Mouse (Mus musculus): ENCODE measurements around the gene Olfr488. TPM values are rescaled to one million over a fixed set of nuclear protein-coding genes. Genes with fewer than 3 reads are reported as not detected.
"Not testable (repeated sequence)": the region's sequence is repeated elsewhere in the genome, so short reads cannot be mapped to it uniquely, and the experiment has no call there.

Gene Olfr488
- total RNA-seq (2014; rRNA removed) (not detected in 2 replicates), polyA plus RNA-seq (2015; fragmentation: Nextera tagmentation; extraction: Ambion mirVana) (not detected in 2 replicates)

GRCm38 (mm10) chr7:108258247-108258646 lies at the start of gene Olfr488:
Gene Olfr488 (minus strand): TSS chr7:108258347.
- Histone ChIP-seq H3K27ac (no peak within 1 kb of the TSS), H3K4me2 (ENCODE audit: low read depth, low read length) (no peak within 1 kb of the TSS), H3K4me1 (ENCODE audit: insufficient read depth, low read length) (no peaks in the 10 kb centered on the region), H3K9me3 (ENCODE audit: low read length) (no peaks in the 10 kb centered on the region), H3K9ac (replicated peaks; ENCODE audit: low read length) (no peak within 1 kb of the TSS), H3K4me3 (ENCODE audit: low read length) (no peak within 1 kb of the TSS), H3K36me3 (ENCODE audit: insufficient read depth, low read length) (no peaks in the 10 kb centered on the region), H3K27me3 (ENCODE audit: insufficient read depth, low read length) (no peaks in the 10 kb centered on the region)
- TF ChIP-seq CTCF (IDR thresholded peaks at IDR 0.05; ENCODE audit: low read depth), result no peak
- DNase-seq (ENCODE audit: low spot score) (no peak), ATAC-seq (no peak)

- ATAC-seq, result no peak
These were observed 30.7 kb upstream of the Olfr488 start, which contains the start of gene Olfr490 for GRCm38 (mm10) chr7:108288834-108289233. Gene Olfr490 (minus strand): TSS chr7:108288934.

GRCm38 (mm10) chr7:108233551-108233950 lies 24.6 kb downstream of the Olfr488 start:
- no peak overlapping the region for H3K4me3 ChIP-seq (ENCODE audit: low read length)
- no peak for TF ChIP-seq CTCF (IDR thresholded peaks at IDR 0.05; ENCODE audit: low read depth)
- no peaks in the 10 kb centered on the region for H3K36me3 ChIP-seq (ENCODE audit: insufficient read depth, low read length)
- no peak overlapping the region for H3K27ac ChIP-seq
- 72% methylated on average over 3 of the region's 3 CpGs for WGBS
- H3K9ac ChIP-seq (replicated peaks; ENCODE audit: low read length), result no peak overlapping the region
- no peak for DNase-seq (ENCODE audit: low spot score)
- no peaks in the 10 kb centered on the region for H3K4me1 ChIP-seq (ENCODE audit: insufficient read depth, low read length)
- H3K4me2 ChIP-seq (ENCODE audit: low read depth, low read length), result no peak overlapping the region
- H3K9me3 ChIP-seq (ENCODE audit: low read length), result no peaks in the 10 kb centered on the region
- no peaks in the 10 kb centered on the region for H3K27me3 ChIP-seq (ENCODE audit: insufficient read depth, low read length)
- ATAC-seq, result no peak

More at GRCm38 (mm10) chr7:108288834-108289233, 30.7 kb upstream of the Olfr488 start, which contains the start of gene Olfr490:
- TF ChIP-seq CTCF (IDR thresholded peaks at IDR 0.05; ENCODE audit: low read depth), result no peak
- no peak within 1 kb of the TSS for H3K4me3 ChIP-seq (ENCODE audit: low read length)
- H3K27me3 ChIP-seq (ENCODE audit: insufficient read depth, low read length), result no peaks in the 10 kb centered on the region
- no peaks in the 10 kb centered on the region for H3K36me3 ChIP-seq (ENCODE audit: insufficient read depth, low read length)
- H3K9ac ChIP-seq (replicated peaks; ENCODE audit: low read length), result no peak within 1 kb of the TSS
- no peak within 1 kb of the TSS for H3K4me2 ChIP-seq (ENCODE audit: low read depth, low read length)
- no peak within 1 kb of the TSS for H3K27ac ChIP-seq
- H3K4me1 ChIP-seq (ENCODE audit: insufficient read depth, low read length), result no peaks in the 10 kb centered on the region
- no peak for DNase-seq (ENCODE audit: low spot score)
- no peaks in the 10 kb centered on the region for H3K9me3 ChIP-seq (ENCODE audit: low read length)

GRCm38 (mm10) chr7:108214536-108214935 lies 43.6 kb downstream of the Olfr488 start, which contains the start of gene Olfr487:
Gene Olfr487 (minus strand): TSS chr7:108214636.
- ATAC-seq; H3K9ac ChIP-seq (replicated peaks; ENCODE audit: low read length); H3K4me3 ChIP-seq (ENCODE audit: low read length); H3K9me3 ChIP-seq (ENCODE audit: low read length); H3K4me1 ChIP-seq (ENCODE audit: insufficient read depth, low read length); H3K27me3 ChIP-seq (ENCODE audit: insufficient read depth, low read length); H3K36me3 ChIP-seq (ENCODE audit: insufficient read depth, low read length); H3K27ac ChIP-seq; DNase-seq (ENCODE audit: low spot score); H3K4me2 ChIP-seq (ENCODE audit: low read depth, low read length): not testable (repeated sequence)

Other genes with a start within 250 kb of the Olfr488 start
- not detected in 2 replicates for gene Olfr478, start 224.4 kb downstream of the Olfr488 start, total RNA-seq (2014; rRNA removed)
- not detected in 2 replicates for gene Olfr478, start 224.4 kb downstream of the Olfr488 start, polyA plus RNA-seq (2015; fragmentation: Nextera tagmentation; extraction: Ambion mirVana)
- not detected in 2 replicates for gene Olfr479, start 207.7 kb downstream of the Olfr488 start, total RNA-seq (2014; rRNA removed)
- gene Olfr479, start 207.7 kb downstream of the Olfr488 start, polyA plus RNA-seq (2015; fragmentation: Nextera tagmentation; extraction: Ambion mirVana), result not detected in 2 replicates
- gene Olfr480, start 191.0 kb downstream of the Olfr488 start, total RNA-seq (2014; rRNA removed), result not detected in 2 replicates
- not detected in 2 replicates for gene Olfr480, start 191.0 kb downstream of the Olfr488 start, polyA plus RNA-seq (2015; fragmentation: Nextera tagmentation; extraction: Ambion mirVana)
- gene Olfr481, start 178.5 kb downstream of the Olfr488 start, total RNA-seq (2014; rRNA removed), result not detected in 2 replicates
- gene Olfr481, start 178.5 kb downstream of the Olfr488 start, polyA plus RNA-seq (2015; fragmentation: Nextera tagmentation; extraction: Ambion mirVana), result not detected in 2 replicates
- not detected in 2 replicates for gene Olfr482, start 160.8 kb downstream of the Olfr488 start, total RNA-seq (2014; rRNA removed)
- gene Olfr482, start 160.8 kb downstream of the Olfr488 start, polyA plus RNA-seq (2015; fragmentation: Nextera tagmentation; extraction: Ambion mirVana), result 0.14 TPM in 1 of 2 replicates, not detected in the other
- not detected in 2 replicates for gene Olfr483, start 157.5 kb downstream of the Olfr488 start, total RNA-seq (2014; rRNA removed)
- gene Olfr483, start 157.5 kb downstream of the Olfr488 start, polyA plus RNA-seq (2015; fragmentation: Nextera tagmentation; extraction: Ambion mirVana), result not detected in 2 replicates
- gene Olfr484, start 130.9 kb downstream of the Olfr488 start, total RNA-seq (2014; rRNA removed), result not detected in 2 replicates
- gene Olfr484, start 130.9 kb downstream of the Olfr488 start, polyA plus RNA-seq (2015; fragmentation: Nextera tagmentation; extraction: Ambion mirVana), result not detected in 2 replicates
- gene Olfr485, start 98.5 kb downstream of the Olfr488 start, total RNA-seq (2014; rRNA removed), result not detected in 2 replicates
- gene Olfr485, start 98.5 kb downstream of the Olfr488 start, polyA plus RNA-seq (2015; fragmentation: Nextera tagmentation; extraction: Ambion mirVana), result not detected in 2 replicates
- gene Olfr486, start 85.6 kb downstream of the Olfr488 start, total RNA-seq (2014; rRNA removed), result not detected in 2 replicates
- not detected in 2 replicates for gene Olfr486, start 85.6 kb downstream of the Olfr488 start, polyA plus RNA-seq (2015; fragmentation: Nextera tagmentation; extraction: Ambion mirVana)
- gene Olfr487, start 43.7 kb downstream of the Olfr488 start, total RNA-seq (2014; rRNA removed), result not detected in 2 replicates
- not detected in 2 replicates for gene Olfr487, start 43.7 kb downstream of the Olfr488 start, polyA plus RNA-seq (2015; fragmentation: Nextera tagmentation; extraction: Ambion mirVana)
- not detected in 2 replicates for gene Olfr490, start 30.6 kb upstream of the Olfr488 start, total RNA-seq (2014; rRNA removed)
- not detected in 2 replicates for gene Olfr490, start 30.6 kb upstream of the Olfr488 start, polyA plus RNA-seq (2015; fragmentation: Nextera tagmentation; extraction: Ambion mirVana)
- gene Olfr491, start 55.1 kb upstream of the Olfr488 start, total RNA-seq (2014; rRNA removed), result not detected in 2 replicates
- gene Olfr491, start 55.1 kb upstream of the Olfr488 start, polyA plus RNA-seq (2015; fragmentation: Nextera tagmentation; extraction: Ambion mirVana), result not detected in 2 replicates
- not detected in 2 replicates for gene Olfr492, start 65.3 kb upstream of the Olfr488 start, total RNA-seq (2014; rRNA removed)
- not detected in 2 replicates for gene Olfr492, start 65.3 kb upstream of the Olfr488 start, polyA plus RNA-seq (2015; fragmentation: Nextera tagmentation; extraction: Ambion mirVana)
- not detected in 2 replicates for gene Olfr493, start 88.6 kb upstream of the Olfr488 start, total RNA-seq (2014; rRNA removed)
- not detected in 2 replicates for gene Olfr493, start 88.6 kb upstream of the Olfr488 start, polyA plus RNA-seq (2015; fragmentation: Nextera tagmentation; extraction: Ambion mirVana)
- not detected in 2 replicates for gene Olfr494, start 107.0 kb upstream of the Olfr488 start, total RNA-seq (2014; rRNA removed)
- not detected in 2 replicates for gene Olfr494, start 107.0 kb upstream of the Olfr488 start, polyA plus RNA-seq (2015; fragmentation: Nextera tagmentation; extraction: Ambion mirVana)
- not detected in 2 replicates for gene Olfr495, start 134.8 kb upstream of the Olfr488 start, total RNA-seq (2014; rRNA removed)
- gene Olfr495, start 134.8 kb upstream of the Olfr488 start, polyA plus RNA-seq (2015; fragmentation: Nextera tagmentation; extraction: Ambion mirVana), result not detected in 2 replicates
- not detected in 2 replicates for gene Olfr497, start 162.1 kb upstream of the Olfr488 start, total RNA-seq (2014; rRNA removed)
- gene Olfr497, start 162.1 kb upstream of the Olfr488 start, polyA plus RNA-seq (2015; fragmentation: Nextera tagmentation; extraction: Ambion mirVana), result not detected in 2 replicates
- not detected in 2 replicates for gene Olfr498, start 207.0 kb upstream of the Olfr488 start, total RNA-seq (2014; rRNA removed)
- gene Olfr498, start 207.0 kb upstream of the Olfr488 start, polyA plus RNA-seq (2015; fragmentation: Nextera tagmentation; extraction: Ambion mirVana), result not detected in 2 replicates